Mouse (Mus musculus): Measurements from ENCODE around the gene Abcc9. TPM values are rescaled to one million over a fixed set of nuclear protein-coding genes. Genes with fewer than 3 reads are reported as not detected.

The Abcc9 gene
- total and polyA plus RNA-seq, 2 experiments from 2014 or later: 21.0 to 108 TPM

DNA sequence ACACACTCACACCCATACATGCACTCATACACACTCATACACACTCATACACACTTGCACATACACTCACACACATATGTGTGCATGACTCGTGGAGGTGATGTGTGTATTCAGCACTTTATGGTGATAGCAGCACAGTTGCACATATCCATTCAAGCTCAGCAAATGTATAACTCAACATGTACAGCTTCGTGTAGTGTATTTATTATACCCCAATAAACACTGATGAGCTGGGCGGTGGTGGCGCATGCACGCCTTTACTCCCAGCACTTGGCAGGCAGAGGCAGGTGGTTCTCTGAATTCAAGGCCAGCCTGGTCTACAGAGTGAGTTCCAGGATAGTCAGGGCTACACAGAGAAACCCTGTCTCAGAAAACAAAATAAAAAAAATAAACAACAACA, 43.4 kb upstream of the Abcc9 start:
- 0 out of 2 replicates have a peak, but pooled peaks cover 3% of the 10 kb centered on the region for H3K4me1 ChIP-seq (ENCODE audit: control insufficient read depth, insufficient read depth)
- H3K27me3 ChIP-seq (ENCODE audit: control insufficient read depth, insufficient read depth, low read length): no peaks in the 10 kb centered on the region
- H3K9me3 ChIP-seq (replicated peaks; ENCODE audit: control insufficient read depth, low read length): no peaks in the 10 kb centered on the region; the same call in 1 of the 2 replicates
- H3K27ac ChIP-seq (ENCODE audit: low read depth): no peak overlapping the region
- ATAC-seq (ENCODE audit: insufficient read depth, low read depth): no peak
- H3K4me2 ChIP-seq (ENCODE audit: low read depth, low read length): no peak overlapping the region
- TF ChIP-seq CTCF (IDR thresholded peaks at IDR 0.05; ENCODE audit: low read depth) (no peak), EP300 (IDR thresholded peaks at IDR 0.05; ENCODE audit: low read depth) (no peak)
- WGBS: 91% methylated on average over 5 of the region's 5 CpGs
- no peak for DNase-seq (ENCODE audit: low spot score)
- H3K9ac ChIP-seq (replicated peaks; ENCODE audit: low read depth, low read length): no peak overlapping the region
- no peaks in the 10 kb centered on the region for H3K36me3 ChIP-seq (replicated peaks; ENCODE audit: control insufficient read depth, insufficient read depth, low read length)
- no peak overlapping the region for H3K4me3 ChIP-seq (ENCODE audit: low read depth, low read length)

DNA sequence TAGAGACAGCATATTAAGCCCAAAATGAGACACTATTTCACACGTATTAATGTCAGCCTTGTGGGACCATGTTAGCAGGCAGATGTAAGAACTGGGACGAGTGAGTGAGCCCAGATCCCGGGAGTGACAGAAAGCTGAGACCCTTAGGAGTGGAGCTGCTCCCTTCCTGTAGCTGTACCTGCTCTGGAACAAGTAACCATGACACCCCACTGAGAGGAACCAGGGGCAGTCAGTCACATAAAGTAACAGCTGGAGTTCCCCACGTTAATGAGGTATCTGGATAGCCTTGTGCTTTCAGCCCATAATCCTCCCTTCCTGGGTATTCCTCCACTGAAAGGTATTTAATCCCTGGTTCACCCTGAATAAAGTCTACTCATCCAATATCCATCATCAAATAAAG, 41.1 kb upstream of the Abcc9 start:
- H3K27ac ChIP-seq (ENCODE audit: low read depth): no peak overlapping the region
- H3K36me3 ChIP-seq (replicated peaks; ENCODE audit: control insufficient read depth, insufficient read depth, low read length): no peaks in the 10 kb centered on the region
- no peaks in the 10 kb centered on the region; the same call in 1 of the 2 replicates for H3K9me3 ChIP-seq (replicated peaks; ENCODE audit: control insufficient read depth, low read length)
- no peak for DNase-seq (ENCODE audit: low spot score)
- H3K27me3 ChIP-seq (ENCODE audit: control insufficient read depth, insufficient read depth, low read length): no peaks in the 10 kb centered on the region
- 0 out of 2 replicates have a peak, but pooled peaks cover 3% of the 10 kb centered on the region for H3K4me1 ChIP-seq (ENCODE audit: control insufficient read depth, insufficient read depth)
- no peak overlapping the region for H3K9ac ChIP-seq (replicated peaks; ENCODE audit: low read depth, low read length)
- ATAC-seq (ENCODE audit: insufficient read depth, low read depth): no peak
- 68% methylated on average over 4 of the region's 4 CpGs for WGBS
- TF ChIP-seq CTCF (IDR thresholded peaks at IDR 0.05; ENCODE audit: low read depth) (no peak), EP300 (IDR thresholded peaks at IDR 0.05; ENCODE audit: low read depth) (no peak)
- H3K4me2 ChIP-seq (ENCODE audit: low read depth, low read length): no peak overlapping the region
- no peak overlapping the region for H3K4me3 ChIP-seq (ENCODE audit: low read depth, low read length)

DNA sequence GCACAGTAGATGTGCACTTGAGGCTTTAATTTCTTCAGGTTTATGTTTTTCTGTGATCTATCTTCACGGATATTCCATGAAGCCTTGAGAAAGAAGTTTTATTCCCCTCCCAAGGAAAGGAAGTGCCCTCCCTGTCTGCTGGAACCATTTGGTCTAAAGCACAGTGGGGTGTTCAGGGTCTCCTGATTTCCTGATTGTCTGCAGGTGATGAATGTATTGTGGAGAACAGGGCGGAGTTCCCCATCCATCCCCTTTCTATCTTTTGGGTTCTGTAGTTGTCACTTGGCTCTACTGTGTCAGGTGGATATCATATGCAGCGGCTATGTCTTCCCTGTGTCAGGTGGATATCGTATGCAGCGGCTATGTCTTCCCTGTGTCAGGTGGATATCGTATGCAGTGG, 39.6 kb upstream of the Abcc9 start:
- no peak overlapping the region for H3K4me2 ChIP-seq (ENCODE audit: low read depth, low read length)
- H3K9ac ChIP-seq (replicated peaks; ENCODE audit: low read depth, low read length): no peak overlapping the region
- H3K27me3 ChIP-seq (ENCODE audit: control insufficient read depth, insufficient read depth, low read length): no peaks in the 10 kb centered on the region
- H3K4me1 ChIP-seq (ENCODE audit: control insufficient read depth, insufficient read depth): no peaks in the 10 kb centered on the region
- no peak overlapping the region for H3K27ac ChIP-seq (ENCODE audit: low read depth)
- no peaks in the 10 kb centered on the region for H3K36me3 ChIP-seq (replicated peaks; ENCODE audit: control insufficient read depth, insufficient read depth, low read length)
- H3K9me3 ChIP-seq (replicated peaks; ENCODE audit: control insufficient read depth, low read length): no peaks in the 10 kb centered on the region; the same call in 1 of the 2 replicates
- TF ChIP-seq CTCF (IDR thresholded peaks at IDR 0.05; ENCODE audit: low read depth) (no peak), EP300 (IDR thresholded peaks at IDR 0.05; ENCODE audit: low read depth) (no peak)
- WGBS: 83% methylated on average over 6 of the region's 6 CpGs
- DNase-seq (ENCODE audit: low spot score) (no peak), ATAC-seq (ENCODE audit: insufficient read depth, low read depth) (no peak)
- H3K4me3 ChIP-seq (ENCODE audit: low read depth, low read length): no peak overlapping the region

DNA sequence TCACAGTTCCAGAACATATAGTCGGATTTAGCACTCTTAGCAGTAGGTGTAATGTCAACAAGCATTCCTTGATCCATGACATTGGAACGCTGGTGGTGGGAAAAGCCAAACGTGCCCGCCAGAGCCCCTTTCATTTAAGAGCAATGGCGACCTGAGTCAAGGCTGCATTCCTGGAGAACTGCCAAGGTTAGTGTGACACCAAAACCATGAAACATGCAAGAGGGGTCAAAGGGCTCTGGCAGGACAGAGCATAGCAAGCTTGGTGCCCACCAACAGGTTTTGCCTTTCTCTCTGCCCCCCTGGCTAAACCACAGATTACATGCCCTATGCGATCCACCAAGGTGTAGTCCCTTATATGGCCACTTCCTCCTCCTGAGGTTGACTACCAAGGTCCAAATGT, 36.5 kb upstream of the Abcc9 start:
- TF ChIP-seq EP300 (IDR thresholded peaks at IDR 0.05; ENCODE audit: low read depth) (no peak), CTCF (IDR thresholded peaks at IDR 0.05; ENCODE audit: low read depth) (no peak)
- no peak overlapping the region for H3K4me2 ChIP-seq (ENCODE audit: low read depth, low read length)
- no peak for ATAC-seq (ENCODE audit: insufficient read depth, low read depth)

DNA sequence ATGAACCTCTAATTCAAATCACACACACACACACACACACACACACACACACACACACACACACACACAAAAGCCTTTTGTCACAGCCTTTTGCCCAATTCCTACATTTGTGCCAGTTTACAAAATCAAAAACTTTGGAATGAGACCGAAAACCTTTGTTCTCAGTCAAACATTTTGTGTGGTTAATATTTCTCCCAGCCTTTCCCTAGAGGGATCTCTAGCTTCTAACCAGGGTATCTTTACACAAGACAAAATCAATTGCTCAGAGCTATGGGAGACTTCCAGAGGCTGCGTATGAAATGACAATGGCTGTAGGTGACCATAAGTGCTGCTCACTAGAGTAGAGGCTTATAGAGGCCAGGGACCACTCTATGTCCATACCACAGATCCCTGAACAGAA, 36.1 kb upstream of the Abcc9 start:
- no peaks in the 10 kb centered on the region for H3K36me3 ChIP-seq (replicated peaks; ENCODE audit: control insufficient read depth, insufficient read depth, low read length)
- ATAC-seq (ENCODE audit: insufficient read depth, low read depth) (no peak), DNase-seq (ENCODE audit: low spot score) (no peak)
- no peak overlapping the region for H3K9ac ChIP-seq (replicated peaks; ENCODE audit: low read depth, low read length)
- no peaks in the 10 kb centered on the region for H3K27me3 ChIP-seq (ENCODE audit: control insufficient read depth, insufficient read depth, low read length)
- H3K4me1 ChIP-seq (ENCODE audit: control insufficient read depth, insufficient read depth): no peaks in the 10 kb centered on the region
- H3K4me2 ChIP-seq (ENCODE audit: low read depth, low read length): no peak overlapping the region
- 94% methylated on average over 2 of the region's 2 CpGs for WGBS
- H3K27ac ChIP-seq (ENCODE audit: low read depth): no peak overlapping the region
- H3K9me3 ChIP-seq (replicated peaks; ENCODE audit: control insufficient read depth, low read length): no peaks in the 10 kb centered on the region
- no peak for TF ChIP-seq EP300 (IDR thresholded peaks at IDR 0.05; ENCODE audit: low read depth)
- TF ChIP-seq CTCF (IDR thresholded peaks at IDR 0.05; ENCODE audit: low read depth): no peak
- no peak overlapping the region for H3K4me3 ChIP-seq (ENCODE audit: low read depth, low read length)

More for the DNA sequence above, 36.5 kb upstream of the Abcc9 start:
- Histone ChIP-seq H3K4me1 (ENCODE audit: control insufficient read depth, insufficient read depth) (no peaks in the 10 kb centered on the region), H3K4me3 (ENCODE audit: low read depth, low read length) (no peak overlapping the region), H3K27me3 (ENCODE audit: control insufficient read depth, insufficient read depth, low read length) (no peaks in the 10 kb centered on the region), H3K27ac (ENCODE audit: low read depth) (no peak overlapping the region), H3K9me3 (replicated peaks; ENCODE audit: control insufficient read depth, low read length) (no peaks in the 10 kb centered on the region), H3K36me3 (replicated peaks; ENCODE audit: control insufficient read depth, insufficient read depth, low read length) (no peaks in the 10 kb centered on the region), H3K9ac (replicated peaks; ENCODE audit: low read depth, low read length) (no peak overlapping the region)
- 73% methylated on average over 6 of the region's 6 CpGs for WGBS
- DNase-seq (ENCODE audit: low spot score): no peak

DNA sequence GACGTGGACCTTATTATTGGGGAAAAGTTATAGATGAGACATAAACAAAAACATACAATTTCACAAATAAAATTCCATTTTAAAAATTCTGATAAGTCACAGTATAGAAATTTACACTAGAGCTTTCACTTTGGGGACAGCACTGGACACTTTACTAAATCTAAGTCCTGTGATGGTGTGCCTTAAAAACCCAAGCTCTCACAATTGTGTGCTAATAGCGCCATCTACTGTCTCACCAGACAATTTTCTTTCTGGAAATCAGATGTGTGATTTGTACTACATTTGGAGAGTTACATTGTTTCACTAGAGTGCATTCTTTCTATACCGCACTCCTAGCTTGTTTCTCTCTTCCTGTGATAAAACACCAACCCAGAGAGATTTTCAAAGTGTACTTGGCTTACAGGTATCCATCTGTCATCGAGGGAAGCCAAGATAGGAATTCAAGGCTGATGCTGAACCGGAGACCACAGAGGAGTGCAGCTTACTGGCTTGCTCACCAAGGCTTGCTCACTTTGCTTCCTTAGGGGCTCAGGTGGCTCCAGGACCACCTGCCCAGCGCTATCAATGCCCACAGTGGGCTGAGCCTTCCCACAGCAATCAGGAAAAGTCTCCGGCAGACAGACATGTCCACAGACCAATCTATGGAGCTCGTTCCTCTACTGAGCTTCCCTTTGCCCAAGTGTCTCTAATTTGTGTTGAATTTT, 33.3 kb upstream of the Abcc9 start:
- 50% methylated on average over 8 of the region's 8 CpGs for WGBS
- DNase-seq (ENCODE audit: low spot score): peak; percentile 84

More for the DNA sequence above, 33.3 kb upstream of the Abcc9 start:
- Histone ChIP-seq H3K4me3 (ENCODE audit: low read depth, low read length) (no peak overlapping the region), H3K4me1 (ENCODE audit: control insufficient read depth, insufficient read depth) (no peaks in the 10 kb centered on the region), H3K9me3 (replicated peaks; ENCODE audit: control insufficient read depth, low read length) (no peaks in the 10 kb centered on the region), H3K27ac (ENCODE audit: low read depth) (no peak overlapping the region), H3K9ac (replicated peaks; ENCODE audit: low read depth, low read length) (no peak overlapping the region), H3K36me3 (replicated peaks; ENCODE audit: control insufficient read depth, insufficient read depth, low read length) (no peaks in the 10 kb centered on the region), H3K27me3 (ENCODE audit: control insufficient read depth, insufficient read depth, low read length) (no peaks in the 10 kb centered on the region), H3K4me2 (ENCODE audit: low read depth, low read length) (no peak overlapping the region)
- peak; percentile 29; the same call in 1 of the 2 replicates for ATAC-seq (ENCODE audit: insufficient read depth, low read depth)
- peak; percentile 81 for TF ChIP-seq CTCF (IDR thresholded peaks at IDR 0.05; ENCODE audit: low read depth)
- TF ChIP-seq EP300 (IDR thresholded peaks at IDR 0.05; ENCODE audit: low read depth): no peak
